Mouse (Mus musculus): Measurements from ENCODE around the gene Prkd3. TPM values are rescaled to one million over a fixed set of nuclear protein-coding genes. Genes with fewer than 3 reads are reported as not detected.

The Prkd3 gene
- polyA plus RNA-seq (2012; rRNA removed), result 5.3 and 5.9 TPM in 2 replicates

GRCm38 (mm10) chr17:79020208-79020983 lies at the start of gene Prkd3:
TSS of gene Prkd3 (minus strand) at chr17:79020816.
- H3K36me3 ChIP-seq (ENCODE audit: control insufficient read depth, insufficient read depth, low read length), result no peaks in the 10 kb centered on the region
- H3K27ac ChIP-seq (ENCODE audit: insufficient read depth, low read length), result peak within 1 kb of the TSS; percentile 81
- peaks cover 4% of the 10 kb centered on the region; the same call in 1 of the 2 replicates for H3K4me1 ChIP-seq (ENCODE audit: control insufficient read depth, insufficient read depth, insufficient read length)
- DNase-seq (ENCODE audit: low read depth in 1 of 2, low spot score in 2 of 2), result peak in 1 of 2 experiments; percentile 53
- H3K4me3 ChIP-seq (ENCODE audit: extremely low read depth, insufficient read depth, insufficient read length), result peak within 1 kb of the TSS; percentile 93
- TF ChIP-seq POLR2A (IDR thresholded peaks at IDR 0.05; ENCODE audit: low read depth, low read length) (no peak; the same call in 1 of the 2 replicates), CTCF (IDR thresholded peaks at IDR 0.05; ENCODE audit: extremely low read depth, insufficient read depth, insufficient read length, insufficient replicate concordance) (no peak)
- H3K27me3 ChIP-seq (ENCODE audit: control insufficient read depth, insufficient read depth, low read length), result no peaks in the 10 kb centered on the region
- WGBS, result 2% methylated on average over 95 of the region's 113 CpGs

GRCm38 (mm10) chr17:79069766-79070480 lies 49.3 kb upstream of the Prkd3 start:
- Histone ChIP-seq H3K36me3 (ENCODE audit: control insufficient read depth, insufficient read depth, low read length) (no peaks in the 10 kb centered on the region), H3K27ac (ENCODE audit: insufficient read depth, low read length) (no peak overlapping the region), H3K4me1 (ENCODE audit: control insufficient read depth, insufficient read depth, insufficient read length) (no peaks in the 10 kb centered on the region), H3K27me3 (ENCODE audit: control insufficient read depth, insufficient read depth, low read length) (no peaks in the 10 kb centered on the region), H3K4me3 (ENCODE audit: extremely low read depth, insufficient read depth, insufficient read length) (no peak overlapping the region)
- no peak for DNase-seq (ENCODE audit: low read depth in 1 of 2, low spot score in 2 of 2)
- TF ChIP-seq CTCF (IDR thresholded peaks at IDR 0.05; ENCODE audit: extremely low read depth, insufficient read depth, insufficient read length, insufficient replicate concordance), result no peak
- TF ChIP-seq POLR2A (IDR thresholded peaks at IDR 0.05; ENCODE audit: low read depth, low read length), result no peak
- WGBS, result 88% methylated on average over 14 of the region's 14 CpGs

- Histone ChIP-seq H3K4me1 (ENCODE audit: control insufficient read depth, insufficient read depth, insufficient read length) (no peaks in the 10 kb centered on the region), H3K36me3 (ENCODE audit: control insufficient read depth, insufficient read depth, low read length) (no peaks in the 10 kb centered on the region), H3K4me3 (ENCODE audit: extremely low read depth, insufficient read depth, insufficient read length) (no peak overlapping the region), H3K27me3 (ENCODE audit: control insufficient read depth, insufficient read depth, low read length) (no peaks in the 10 kb centered on the region), H3K27ac (ENCODE audit: insufficient read depth, low read length) (no peak overlapping the region)
- 84% methylated on average over 4 of the region's 4 CpGs for WGBS
- TF ChIP-seq CTCF (IDR thresholded peaks at IDR 0.05; ENCODE audit: extremely low read depth, insufficient read depth, insufficient read length, insufficient replicate concordance), result no peak
- no peak for DNase-seq (ENCODE audit: low read depth in 1 of 2, low spot score in 2 of 2)
Observed at GRCm38 (mm10) chr17:79069019-79069418, 48.4 kb upstream of the Prkd3 start.

- no peak overlapping the region for H3K27ac ChIP-seq (ENCODE audit: insufficient read depth, low read length)
Observed at GRCm38 (mm10) chr17:79068581-79068980, 48.0 kb upstream of the Prkd3 start.

DNA sequence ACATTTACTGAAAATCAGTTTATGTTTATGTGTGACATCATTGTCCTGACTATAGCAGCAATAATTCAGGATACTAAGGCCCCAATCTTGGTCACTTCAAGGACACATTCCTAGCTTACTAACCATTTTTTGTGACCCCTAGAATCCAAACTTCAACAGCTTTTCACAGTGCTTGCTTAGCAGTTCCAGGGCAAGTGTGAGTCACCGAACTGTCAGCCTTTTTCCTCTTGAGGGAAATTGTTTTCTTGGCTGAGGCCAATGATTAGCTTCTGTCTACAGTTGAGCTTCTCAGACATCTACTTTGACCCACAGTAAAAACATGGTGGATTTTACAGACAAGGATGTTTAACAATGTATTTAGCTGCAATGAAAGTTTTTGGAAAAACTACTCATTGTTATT lies 43.6 kb upstream of the Prkd3 start:
- no peaks in the 10 kb centered on the region for H3K4me1 ChIP-seq (ENCODE audit: control insufficient read depth, insufficient read depth, insufficient read length)
- no peaks in the 10 kb centered on the region for H3K27me3 ChIP-seq (ENCODE audit: control insufficient read depth, insufficient read depth, low read length)
- TF ChIP-seq CTCF (IDR thresholded peaks at IDR 0.05; ENCODE audit: extremely low read depth, insufficient read depth, insufficient read length, insufficient replicate concordance) (no peak), POLR2A (IDR thresholded peaks at IDR 0.05; ENCODE audit: low read depth, low read length) (no peak)
- no peak for DNase-seq (ENCODE audit: low read depth in 1 of 2, low spot score in 2 of 2)
- H3K27ac ChIP-seq (ENCODE audit: insufficient read depth, low read length), result no peak overlapping the region
- H3K36me3 ChIP-seq (ENCODE audit: control insufficient read depth, insufficient read depth, low read length), result no peaks in the 10 kb centered on the region
- 84% methylated on average over 1 of the region's 1 CpGs for WGBS
- H3K4me3 ChIP-seq (ENCODE audit: extremely low read depth, insufficient read depth, insufficient read length), result no peak overlapping the region

More at GRCm38 (mm10) chr17:79068581-79068980, 48.0 kb upstream of the Prkd3 start:
- Histone ChIP-seq H3K27me3 (ENCODE audit: control insufficient read depth, insufficient read depth, low read length) (no peaks in the 10 kb centered on the region), H3K4me3 (ENCODE audit: extremely low read depth, insufficient read depth, insufficient read length) (no peak overlapping the region), H3K4me1 (ENCODE audit: control insufficient read depth, insufficient read depth, insufficient read length) (no peaks in the 10 kb centered on the region), H3K36me3 (ENCODE audit: control insufficient read depth, insufficient read depth, low read length) (no peaks in the 10 kb centered on the region)
- 90% methylated on average over 7 of the region's 7 CpGs for WGBS
- DNase-seq (ENCODE audit: low read depth in 1 of 2, low spot score in 2 of 2), result no peak
- no peak for TF ChIP-seq CTCF (IDR thresholded peaks at IDR 0.05; ENCODE audit: extremely low read depth, insufficient read depth, insufficient read length, insufficient replicate concordance)
- TF ChIP-seq POLR2A (IDR thresholded peaks at IDR 0.05; ENCODE audit: low read depth, low read length), result no peak

GRCm38 (mm10) chr17:79060221-79060620 lies 39.6 kb upstream of the Prkd3 start:
- WGBS, result 91% methylated on average over 5 of the region's 5 CpGs
- Histone ChIP-seq H3K27me3 (ENCODE audit: control insufficient read depth, insufficient read depth, low read length) (no peaks in the 10 kb centered on the region), H3K36me3 (ENCODE audit: control insufficient read depth, insufficient read depth, low read length) (no peaks in the 10 kb centered on the region), H3K4me3 (ENCODE audit: extremely low read depth, insufficient read depth, insufficient read length) (no peak overlapping the region), H3K27ac (ENCODE audit: insufficient read depth, low read length) (no peak overlapping the region), H3K4me1 (ENCODE audit: control insufficient read depth, insufficient read depth, insufficient read length) (no peaks in the 10 kb centered on the region)
- TF ChIP-seq CTCF (IDR thresholded peaks at IDR 0.05; ENCODE audit: extremely low read depth, insufficient read depth, insufficient read length, insufficient replicate concordance), result no peak
- no peak for TF ChIP-seq POLR2A (IDR thresholded peaks at IDR 0.05; ENCODE audit: low read depth, low read length)
- DNase-seq (ENCODE audit: low read depth in 1 of 2, low spot score in 2 of 2), result no peak
